Mouse (Mus musculus): Measurements from ENCODE around the gene Miip. TPM values are rescaled to one million over a fixed set of nuclear protein-coding genes. Genes with fewer than 3 reads are reported as not detected.
"Not testable (repeated sequence)": the region's sequence is repeated elsewhere in the genome, so short reads cannot be mapped to it uniquely, and the experiment has no call there.

Gene Miip
- polyA plus RNA-seq, 1 experiment from 2014 or later = 43.3 TPM

DNA sequence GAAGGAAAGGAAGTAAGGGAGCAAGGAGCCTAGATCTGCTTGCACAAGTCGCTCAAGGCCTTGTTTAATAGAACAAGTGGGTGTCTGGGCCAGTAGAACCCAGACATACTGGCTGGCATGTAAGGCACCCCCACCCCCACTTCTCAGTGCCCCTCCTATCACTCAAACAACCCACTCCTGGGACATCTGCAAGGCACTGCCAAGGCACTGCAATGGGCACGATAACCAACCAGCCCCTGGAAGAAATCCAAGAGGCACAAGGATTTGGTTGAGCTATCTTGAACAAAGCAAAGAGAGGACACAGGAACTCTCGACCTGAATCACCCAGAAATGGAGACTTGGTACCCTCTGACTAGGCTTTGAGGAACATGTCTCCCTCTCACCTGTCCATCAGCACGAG, 19.6 kb upstream of the Miip start:
- H3K9me3 ChIP-seq = no peaks in the 10 kb centered on the region
- no peaks in the 10 kb centered on the region for H3K27me3 ChIP-seq
- no peaks in the 10 kb centered on the region for H3K4me1 ChIP-seq (replicated peaks)
- H3K27ac ChIP-seq = no peak overlapping the region
- H3K4me3 ChIP-seq = no peak overlapping the region
- ATAC-seq (ENCODE audit: low FRiP score) = no peak
- H3K36me3 ChIP-seq = peaks cover 91% of the 10 kb centered on the region
- H3K4me2 ChIP-seq = no peak overlapping the region
- no peak overlapping the region for H3K9ac ChIP-seq
- 96% methylated on average over 4 of the region's 4 CpGs for WGBS

DNA sequence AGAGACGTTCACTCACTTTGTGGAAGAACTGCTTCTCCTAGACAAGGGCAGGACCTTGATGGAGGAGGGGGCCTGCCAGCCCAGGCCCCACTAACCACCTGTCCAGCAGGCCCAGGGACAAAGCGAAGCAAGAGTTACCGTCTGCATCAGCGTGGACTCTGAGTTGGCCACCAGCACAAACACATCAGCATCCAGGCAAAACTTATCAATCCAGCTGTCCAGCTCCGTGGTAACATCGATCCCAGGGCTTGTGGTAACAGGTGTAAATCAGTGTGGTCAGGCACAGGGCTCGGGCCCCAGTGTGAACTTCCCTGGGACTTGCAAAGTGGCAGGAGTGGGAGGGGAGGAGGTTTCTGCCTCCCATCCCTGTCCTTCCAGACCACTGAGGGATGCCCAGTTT, 18.7 kb upstream of the Miip start:
- no peak overlapping the region for H3K9ac ChIP-seq
- WGBS = 94% methylated on average over 7 of the region's 7 CpGs
- peaks cover 94% of the 10 kb centered on the region for H3K36me3 ChIP-seq
- no peak overlapping the region for H3K27ac ChIP-seq
- no peaks in the 10 kb centered on the region for H3K4me1 ChIP-seq (replicated peaks)
- H3K27me3 ChIP-seq = no peaks in the 10 kb centered on the region
- no peak overlapping the region for H3K4me3 ChIP-seq
- H3K9me3 ChIP-seq = no peaks in the 10 kb centered on the region
- H3K4me2 ChIP-seq = no peak overlapping the region
- ATAC-seq (ENCODE audit: low FRiP score) = no peak

DNA sequence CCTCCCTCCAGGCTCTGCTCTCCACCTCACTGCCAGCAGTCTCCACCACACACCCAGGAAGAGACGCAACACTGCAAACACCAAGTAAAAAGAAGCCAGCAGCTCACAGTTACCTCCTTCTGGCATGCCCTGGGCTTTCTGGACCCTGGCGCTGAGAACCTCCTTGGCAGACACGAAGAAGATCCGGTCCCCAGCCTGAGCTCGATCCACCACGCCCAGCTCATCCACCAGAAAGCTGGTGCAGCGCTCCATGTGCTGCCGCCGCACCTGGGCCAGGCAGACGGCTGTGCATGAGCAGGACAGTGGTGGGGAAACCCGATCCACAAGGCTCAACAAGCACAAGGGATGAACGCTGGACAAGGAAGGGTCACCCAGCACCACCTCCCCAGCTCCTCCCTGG, 17.5 kb upstream of the Miip start:
- Histone ChIP-seq H3K4me2 (no peak overlapping the region), H3K36me3 (peaks cover 94% of the 10 kb centered on the region), H3K4me1 (replicated peaks) (no peaks in the 10 kb centered on the region), H3K27ac (no peak overlapping the region), H3K27me3 (no peaks in the 10 kb centered on the region), H3K9me3 (no peaks in the 10 kb centered on the region), H3K9ac (no peak overlapping the region), H3K4me3 (no peak overlapping the region)
- no peak for ATAC-seq (ENCODE audit: low FRiP score)
- 95% methylated on average over 12 of the region's 12 CpGs for WGBS

DNA sequence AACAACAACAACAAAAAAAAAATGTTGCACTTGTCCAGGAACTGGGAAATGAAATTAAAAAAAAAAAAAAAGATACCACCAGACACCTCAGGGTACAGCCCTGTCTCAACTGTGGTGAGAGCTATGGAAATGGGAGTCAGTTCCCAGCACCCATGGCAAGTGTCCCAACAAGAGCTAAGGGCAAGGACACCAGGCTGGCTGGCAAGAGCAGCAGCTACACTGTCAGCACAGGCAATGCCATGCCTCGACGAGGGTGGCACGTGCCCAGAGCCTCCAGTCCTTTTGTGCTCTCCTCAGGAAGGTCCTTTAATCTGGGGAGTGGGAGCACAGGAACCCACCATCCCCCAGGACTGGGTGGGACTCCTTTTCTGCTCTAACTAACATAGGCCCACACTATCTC, 15.5 kb upstream of the Miip start:
- no peaks in the 10 kb centered on the region for H3K4me1 ChIP-seq (replicated peaks)
- H3K9ac ChIP-seq = no peak overlapping the region
- no peak overlapping the region for H3K4me2 ChIP-seq
- no peaks in the 10 kb centered on the region for H3K9me3 ChIP-seq
- H3K36me3 ChIP-seq = peaks cover 97% of the 10 kb centered on the region
- ATAC-seq (ENCODE audit: low FRiP score) = no peak
- no peak overlapping the region for H3K4me3 ChIP-seq
- no peak overlapping the region for H3K27ac ChIP-seq
- no peaks in the 10 kb centered on the region for H3K27me3 ChIP-seq
- WGBS = 91% methylated on average over 3 of the region's 3 CpGs

DNA sequence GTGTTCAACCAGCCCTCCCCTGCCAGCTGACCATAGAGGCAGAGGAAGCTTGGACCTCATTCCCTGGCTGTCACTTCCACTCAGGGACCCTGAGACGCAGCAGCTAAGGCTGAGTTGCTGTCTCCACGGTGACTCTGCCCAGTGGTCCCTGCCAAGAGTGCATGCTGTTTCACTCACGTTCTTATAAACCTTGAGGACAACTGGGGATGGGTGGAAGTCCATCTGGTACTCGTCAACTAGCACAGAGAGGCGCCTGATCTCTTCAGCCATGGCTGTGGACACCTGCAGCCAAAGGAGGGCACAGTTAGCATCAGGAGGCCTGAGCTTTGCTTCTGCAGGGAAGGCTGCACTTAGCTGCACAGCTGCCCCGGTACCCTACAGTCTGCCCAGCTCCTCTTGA, 14.4 kb upstream of the Miip start:
- WGBS = 84% methylated on average over 6 of the region's 6 CpGs
- peaks cover 96% of the 10 kb centered on the region for H3K36me3 ChIP-seq
- H3K4me2 ChIP-seq = no peak overlapping the region
- H3K9ac ChIP-seq = no peak overlapping the region
- no peak for ATAC-seq (ENCODE audit: low FRiP score)
- H3K9me3 ChIP-seq = no peaks in the 10 kb centered on the region
- H3K4me1 ChIP-seq (replicated peaks) = no peaks in the 10 kb centered on the region
- no peak overlapping the region for H3K4me3 ChIP-seq
- H3K27me3 ChIP-seq = no peaks in the 10 kb centered on the region
- H3K27ac ChIP-seq = no peak overlapping the region

DNA sequence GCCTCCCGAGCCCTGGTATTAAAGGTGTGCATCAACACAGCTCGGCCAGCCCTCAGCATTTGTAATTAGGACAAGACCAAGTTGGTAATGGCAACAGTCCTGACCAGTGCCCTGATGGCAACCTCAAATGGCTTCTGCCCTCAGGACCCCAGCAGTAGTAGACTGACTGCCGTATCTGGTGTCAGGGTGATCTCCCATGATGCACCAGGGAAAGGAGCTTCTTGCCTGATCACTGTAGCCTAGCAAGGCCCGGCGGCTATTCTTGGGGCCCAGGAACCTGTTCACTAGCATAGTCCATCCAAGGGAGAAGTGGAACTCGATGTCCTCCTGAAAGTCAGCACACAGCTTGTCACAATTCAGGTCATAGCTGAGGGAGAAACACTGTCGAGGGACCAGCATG, 13.2 kb upstream of the Miip start:
- H3K27me3 ChIP-seq = no peaks in the 10 kb centered on the region
- no peak overlapping the region for H3K27ac ChIP-seq
- WGBS = 95% methylated on average over 7 of the region's 7 CpGs
- no peaks in the 10 kb centered on the region for H3K4me1 ChIP-seq (replicated peaks)
- no peak for ATAC-seq (ENCODE audit: low FRiP score)
- peaks cover 93% of the 10 kb centered on the region for H3K36me3 ChIP-seq
- no peak overlapping the region for H3K9ac ChIP-seq
- H3K4me3 ChIP-seq = no peak overlapping the region
- H3K9me3 ChIP-seq = no peaks in the 10 kb centered on the region
- H3K4me2 ChIP-seq = no peak overlapping the region

DNA sequence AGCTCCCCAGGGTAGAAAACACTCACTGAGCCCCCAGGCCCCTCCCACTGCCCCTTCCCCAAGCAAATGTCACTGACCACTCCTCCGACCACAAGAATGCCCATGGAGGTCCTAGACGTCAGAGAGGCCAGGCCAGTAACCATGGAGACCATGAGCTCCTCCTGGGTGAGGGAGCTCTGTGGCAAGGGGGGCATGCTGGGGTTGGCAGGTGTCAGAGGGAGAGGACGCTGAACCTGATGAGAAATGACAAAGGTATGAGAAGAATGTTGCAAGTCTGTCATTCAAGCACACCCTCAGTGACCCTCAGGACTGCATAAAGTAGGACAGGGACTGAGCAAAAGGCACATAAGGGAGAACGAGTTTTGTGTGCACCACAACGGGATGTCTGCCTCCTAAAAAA, 11.2 kb upstream of the Miip start:
- 61% methylated on average over 5 of the region's 5 CpGs for WGBS
- Histone ChIP-seq H3K4me2 (no peak overlapping the region), H3K4me3 (no peak overlapping the region), H3K27ac (no peak overlapping the region), H3K36me3 (peaks cover 93% of the 10 kb centered on the region), H3K9me3 (no peaks in the 10 kb centered on the region), H3K27me3 (no peaks in the 10 kb centered on the region), H3K9ac (no peak overlapping the region), H3K4me1 (replicated peaks) (no peaks in the 10 kb centered on the region)
- ATAC-seq (ENCODE audit: low FRiP score) = no peak

DNA sequence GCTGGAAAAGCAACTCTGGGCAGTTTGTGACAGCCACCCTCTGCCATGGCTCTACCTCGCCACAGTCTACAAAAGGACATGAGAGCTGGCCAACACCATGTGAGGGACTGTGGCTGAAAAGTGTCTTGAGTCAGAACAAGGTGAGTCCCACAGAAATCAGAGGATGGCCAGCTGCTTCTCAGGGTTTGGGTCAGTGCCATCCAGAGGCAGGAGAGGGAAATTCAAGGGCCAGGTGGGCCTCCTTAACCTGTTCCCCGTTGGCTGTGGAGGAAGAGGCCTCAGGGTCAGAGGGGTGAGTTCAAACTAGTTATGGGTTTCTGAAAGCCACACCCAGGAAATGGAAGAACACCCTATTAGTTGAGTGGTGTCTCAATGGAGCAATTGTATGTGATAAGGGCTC, 10.8 kb upstream of the Miip start:
- Histone ChIP-seq H3K27me3 (no peaks in the 10 kb centered on the region), H3K9me3 (no peaks in the 10 kb centered on the region), H3K4me2 (no peak overlapping the region), H3K4me1 (replicated peaks) (no peaks in the 10 kb centered on the region), H3K9ac (no peak overlapping the region), H3K27ac (no peak overlapping the region), H3K36me3 (peaks cover 94% of the 10 kb centered on the region), H3K4me3 (no peak overlapping the region)
- no peak for ATAC-seq (ENCODE audit: low FRiP score)
- 81% methylated on average over 2 of the region's 2 CpGs for WGBS

DNA sequence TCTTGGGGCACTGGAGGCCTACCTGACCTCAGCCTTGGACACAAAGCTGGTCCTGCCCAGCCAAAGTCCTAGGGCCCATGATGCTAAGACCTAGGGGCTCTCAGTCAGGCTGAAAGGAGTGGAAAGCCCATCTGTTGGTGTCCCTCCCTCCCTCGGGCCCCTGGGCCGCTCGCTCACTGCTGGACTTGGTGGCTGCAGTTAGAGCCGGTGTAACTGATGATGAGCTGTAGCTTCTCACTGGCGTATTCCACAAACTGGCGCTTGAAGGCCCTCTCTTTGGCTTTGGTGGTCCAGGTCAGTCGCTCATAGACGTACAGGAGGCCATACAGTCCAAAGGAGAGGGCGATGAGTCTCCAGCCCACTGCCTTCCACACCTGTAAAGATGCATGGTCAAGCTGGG, 9.9 kb upstream of the Miip start:
- Histone ChIP-seq H3K9me3 (no peaks in the 10 kb centered on the region), H3K27me3 (no peaks in the 10 kb centered on the region), H3K4me2 (no peak overlapping the region), H3K4me3 (no peak overlapping the region), H3K9ac (no peak overlapping the region), H3K27ac (no peak overlapping the region), H3K36me3 (peaks cover 94% of the 10 kb centered on the region), H3K4me1 (replicated peaks) (no peaks in the 10 kb centered on the region)
- ATAC-seq (ENCODE audit: low FRiP score) = no peak
- WGBS = 98% methylated on average over 9 of the region's 9 CpGs

DNA sequence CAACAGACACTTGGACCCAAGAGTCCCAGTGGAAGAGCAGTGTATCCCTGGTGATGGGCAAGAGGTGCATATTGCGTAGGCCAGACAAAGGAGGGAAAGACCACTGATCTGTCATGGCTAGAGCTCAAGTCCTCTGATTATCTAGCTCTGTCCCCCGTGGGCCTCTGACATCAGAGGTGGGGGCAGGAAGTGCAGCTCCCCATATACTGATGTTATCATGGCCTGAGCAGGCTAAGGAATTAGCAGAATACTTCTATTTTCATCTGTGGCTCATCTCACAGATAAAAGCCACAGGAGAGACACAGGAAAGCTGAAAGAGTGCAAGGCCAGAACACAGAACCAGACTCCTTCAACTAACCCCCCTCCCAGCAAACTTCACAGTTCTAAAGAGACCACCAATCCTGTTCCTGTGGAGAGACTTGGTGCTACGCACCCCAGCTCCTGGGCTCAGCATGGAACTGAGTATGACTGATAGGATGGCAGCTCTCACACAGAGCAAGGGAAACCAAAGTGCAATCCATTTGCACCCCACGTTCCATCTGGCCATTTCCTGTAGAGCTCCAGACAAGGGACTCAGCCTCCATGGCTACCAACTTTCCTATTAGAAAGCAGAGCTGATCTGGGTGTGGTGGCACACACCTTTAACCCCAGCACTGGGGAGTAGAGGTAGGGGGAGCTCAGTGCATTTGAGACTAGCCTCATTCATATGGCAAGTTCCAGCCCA, 7.4 kb upstream of the Miip start:
- ATAC-seq (ENCODE audit: low FRiP score) = no peak
- no peaks in the 10 kb centered on the region for H3K27me3 ChIP-seq
- H3K4me2 ChIP-seq = no peak overlapping the region
- H3K9me3 ChIP-seq = no peaks in the 10 kb centered on the region
- H3K9ac ChIP-seq = no peak overlapping the region
- no peaks in the 10 kb centered on the region for H3K4me1 ChIP-seq (replicated peaks)
- H3K4me3 ChIP-seq = no peak overlapping the region
- H3K27ac ChIP-seq = no peak overlapping the region
- WGBS = 92% methylated on average over 4 of the region's 4 CpGs
- peaks cover 92% of the 10 kb centered on the region for H3K36me3 ChIP-seq

DNA sequence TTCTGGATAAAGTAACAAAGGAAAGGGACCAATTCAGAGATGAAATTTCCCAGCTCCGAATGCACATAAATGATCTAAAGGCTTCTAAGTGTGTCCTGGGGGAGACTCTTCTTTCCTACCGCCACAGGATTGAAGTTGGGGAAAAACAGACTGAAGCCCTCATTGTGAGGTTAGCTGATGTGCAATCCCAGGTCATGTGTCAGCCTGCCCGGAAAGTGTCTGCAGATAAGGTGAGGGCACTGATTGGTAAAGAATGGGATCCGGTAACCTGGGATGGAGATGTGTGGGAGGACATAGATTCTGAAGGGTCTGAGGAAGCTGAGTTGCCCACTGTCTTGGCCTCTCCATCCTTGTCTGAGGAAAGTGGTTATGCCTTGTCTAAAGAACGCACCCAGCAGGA, 622 bp upstream of the Miip start:
- ATAC-seq (ENCODE audit: low FRiP score) = no peak
- H3K9ac ChIP-seq = peak overlapping the region; percentile 69
- no peaks in the 10 kb centered on the region for H3K9me3 ChIP-seq
- no peaks in the 10 kb centered on the region for H3K27me3 ChIP-seq
- H3K4me2 ChIP-seq = peak overlapping the region; percentile 71
- H3K4me3 ChIP-seq = peak overlapping the region; percentile 79
- no peak overlapping the region; the same call in 1 of the 2 replicates for H3K27ac ChIP-seq
- WGBS = 13% methylated on average over 5 of the region's 5 CpGs
- H3K36me3 ChIP-seq = peaks cover 44% of the 10 kb centered on the region
- peaks cover 26% of the 10 kb centered on the region for H3K4me1 ChIP-seq (replicated peaks)

DNA sequence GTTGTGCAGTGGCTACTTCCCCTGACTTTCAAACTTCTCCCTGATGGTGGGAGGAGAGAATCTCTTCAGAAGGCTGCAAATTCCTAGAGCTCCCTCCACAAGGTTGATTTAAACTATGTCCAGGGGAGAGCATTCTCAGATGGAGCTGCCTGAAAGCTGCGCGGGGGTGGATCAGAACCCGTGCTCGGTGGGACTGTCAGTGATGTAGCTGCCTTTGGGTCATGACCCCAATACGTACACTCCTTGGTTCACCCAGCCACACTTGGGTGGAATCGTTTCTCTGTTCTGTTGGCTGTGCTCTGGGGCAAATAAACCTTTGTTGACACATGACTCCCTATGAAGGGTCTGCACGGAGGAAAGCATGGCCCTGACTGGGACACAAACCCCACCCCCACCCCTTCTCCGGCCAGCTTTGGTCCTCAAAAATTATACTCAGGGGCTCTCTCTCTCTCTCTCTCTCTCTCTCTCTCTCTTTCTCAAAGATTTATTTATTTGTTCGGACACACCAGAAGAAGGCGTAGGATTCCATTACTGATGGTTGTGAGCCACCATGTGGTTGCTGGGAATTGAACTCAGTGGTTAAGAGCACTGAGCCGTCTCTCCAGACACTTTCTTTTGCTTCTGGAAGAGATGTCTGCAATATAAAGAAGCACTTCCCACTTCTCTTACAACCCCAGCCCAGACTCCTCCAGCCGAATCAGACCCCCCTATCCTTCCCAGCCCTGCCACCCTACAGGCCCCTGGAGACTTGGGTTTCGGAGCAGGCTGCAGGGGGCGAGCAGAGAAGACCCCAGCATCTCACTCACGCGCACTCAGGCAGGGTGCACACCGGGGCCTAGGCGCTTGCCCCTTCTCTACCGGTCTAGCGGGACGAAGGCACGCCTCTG, 810 bp downstream of the Miip start:
- peak overlapping the region; percentile 67 for H3K4me2 ChIP-seq
- peak overlapping the region; percentile 83 for H3K27ac ChIP-seq
- no peaks in the 10 kb centered on the region for H3K9me3 ChIP-seq
- peak; percentile 3; the same call in 1 of the 2 replicates for ATAC-seq (ENCODE audit: low FRiP score)
- no peaks in the 10 kb centered on the region for H3K27me3 ChIP-seq
- peaks cover 26% of the 10 kb centered on the region for H3K4me1 ChIP-seq (replicated peaks)
- H3K9ac ChIP-seq = peak overlapping the region; percentile 80
- peak overlapping the region; percentile 79 for H3K4me3 ChIP-seq
- WGBS = 4% methylated on average over 22 of the region's 22 CpGs
- peaks cover 41% of the 10 kb centered on the region for H3K36me3 ChIP-seq

DNA sequence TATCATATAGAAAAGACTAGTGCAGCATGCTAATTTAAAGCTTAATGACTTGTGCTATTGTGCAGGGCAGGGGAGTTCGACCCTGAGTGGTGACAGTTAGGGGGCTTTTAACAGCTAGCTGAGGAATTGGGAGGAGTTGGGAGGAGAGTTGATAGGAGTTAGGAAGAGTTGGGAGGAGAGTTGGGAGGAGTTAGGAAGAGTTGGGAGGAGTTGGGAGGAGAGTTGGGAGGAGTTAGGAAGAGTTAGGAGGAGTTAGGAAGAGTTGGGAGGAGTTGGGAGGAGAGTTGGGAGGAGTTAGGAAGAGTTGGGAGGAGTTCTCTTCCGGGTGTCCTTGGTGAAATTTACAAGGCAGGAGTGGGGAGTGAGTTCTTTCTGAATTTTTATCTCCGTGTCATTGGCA, 1.8 kb downstream of the Miip start:
- 60% methylated on average over 3 of the region's 3 CpGs for WGBS
- H3K27ac ChIP-seq; H3K4me3 ChIP-seq; H3K9ac ChIP-seq; H3K4me2 ChIP-seq; ATAC-seq (ENCODE audit: low FRiP score); H3K27me3 ChIP-seq; H3K9me3 ChIP-seq: not testable (repeated sequence)
- Histone ChIP-seq H3K36me3 (peaks cover 41% of the 10 kb centered on the region), H3K4me1 (replicated peaks) (peaks cover 26% of the 10 kb centered on the region)
